Mouse (Mus musculus): ENCODE results near the gene Ift80.
"Not testable (repeated sequence)": the region's sequence is repeated elsewhere in the genome, so short reads cannot be mapped to it uniquely, and the experiment has no call there.

The Ift80 gene

GRCm38 (mm10) chr3:68986550-68986949 lies 17.8 kb downstream of the Ift80 start:
- no peak for DNase-seq (ENCODE audit: low read depth, low spot score)

- DNase-seq (ENCODE audit: low read depth, low spot score) = no peak
Observed at GRCm38 (mm10) chr3:68980898-68981297, 23.5 kb downstream of the Ift80 start.

GRCm38 (mm10) chr3:68979187-68979586 lies 25.2 kb downstream of the Ift80 start:
- no peak for DNase-seq (ENCODE audit: low read depth, low spot score)

- DNase-seq (ENCODE audit: low read depth, low spot score) = no peak
Observed at GRCm38 (mm10) chr3:68977696-68978095, 26.7 kb downstream of the Ift80 start.

GRCm38 (mm10) chr3:68975533-68976490 lies 28.6 kb downstream of the Ift80 start:
- no peak for DNase-seq (ENCODE audit: low read depth, low spot score)

GRCm38 (mm10) chr3:68974639-68975532 lies 29.5 kb downstream of the Ift80 start:
- DNase-seq (ENCODE audit: low read depth, low spot score) = no peak

GRCm38 (mm10) chr3:68973574-68973973 lies 30.8 kb downstream of the Ift80 start:
- DNase-seq (ENCODE audit: low read depth, low spot score) = no peak

GRCm38 (mm10) chr3:68969091-68969590 lies 35.2 kb downstream of the Ift80 start:
- DNase-seq (ENCODE audit: low read depth, low spot score) = no peak

- no peak for DNase-seq (ENCODE audit: low read depth, low spot score)
Observed at GRCm38 (mm10) chr3:68967404-68967803, 37.0 kb downstream of the Ift80 start.

- DNase-seq (ENCODE audit: low read depth, low spot score) = no peak
Observed at GRCm38 (mm10) chr3:68966527-68967285, 37.7 kb downstream of the Ift80 start.

GRCm38 (mm10) chr3:68964682-68965081 lies 39.7 kb downstream of the Ift80 start:
- peak; percentile 16 for DNase-seq (ENCODE audit: low read depth, low spot score)

GRCm38 (mm10) chr3:68957413-68957812 lies 47.0 kb downstream of the Ift80 start:
- DNase-seq (ENCODE audit: low read depth, low spot score) = no peak

- no peak for DNase-seq (ENCODE audit: low read depth, low spot score)
Observed at GRCm38 (mm10) chr3:68956454-68956853, 47.9 kb downstream of the Ift80 start.

GRCm38 (mm10) chr3:68954487-68954886 lies 49.9 kb downstream of the Ift80 start:
- DNase-seq (ENCODE audit: low read depth, low spot score) = peak; percentile 14

GRCm38 (mm10) chr3:68952707-68953106 lies 51.7 kb downstream of the Ift80 start:
- no peak for DNase-seq (ENCODE audit: low read depth, low spot score)

GRCm38 (mm10) chr3:68951971-68952370 lies 52.4 kb downstream of the Ift80 start:
- not testable (repeated sequence) for DNase-seq (ENCODE audit: low read depth, low spot score)

GRCm38 (mm10) chr3:68949381-68949780 lies 55.0 kb downstream of the Ift80 start:
- no peak for DNase-seq (ENCODE audit: low read depth, low spot score)

GRCm38 (mm10) chr3:68948918-68949317 lies 55.5 kb downstream of the Ift80 start:
- DNase-seq (ENCODE audit: low read depth, low spot score) = no peak

- DNase-seq (ENCODE audit: low read depth, low spot score) = no peak
Observed at GRCm38 (mm10) chr3:68941867-68942266, 62.5 kb downstream of the Ift80 start.

- no peak for DNase-seq (ENCODE audit: low read depth, low spot score)
Observed at GRCm38 (mm10) chr3:68940311-68940710, 64.1 kb downstream of the Ift80 start.

GRCm38 (mm10) chr3:68939312-68939711 lies 65.1 kb downstream of the Ift80 start:
- DNase-seq (ENCODE audit: low read depth, low spot score) = no peak
